Mouse (Mus musculus) right cerebral cortex, postnatal 25 days (tissue): ENCODE data around the gene Fap.

Experiments used
- DNase-seq: peaks from one replicate; pipeline ENCODE4 v3.0.0; 2022

The Fap gene

DNA sequence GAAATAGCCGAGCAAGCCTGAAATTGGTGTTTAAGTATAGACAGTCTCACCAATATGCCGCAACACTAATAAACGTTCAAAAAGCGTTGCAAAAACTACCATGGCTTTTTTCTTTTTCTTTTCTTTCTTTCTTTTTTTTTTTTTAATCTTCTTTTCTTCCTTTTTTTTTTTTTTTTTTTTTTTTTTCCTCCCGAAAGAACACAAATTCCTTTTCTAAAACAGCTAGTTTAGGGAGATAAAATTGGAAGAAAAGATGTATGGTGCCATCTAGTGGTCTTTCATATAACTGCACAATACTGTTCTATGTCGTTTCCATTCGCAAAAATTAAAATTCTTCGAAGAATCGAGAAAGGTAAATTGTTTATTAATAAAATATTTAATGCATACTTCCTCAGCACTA lies 115.8 kb downstream of the Fap start:
- no peak for DNase-seq

DNA sequence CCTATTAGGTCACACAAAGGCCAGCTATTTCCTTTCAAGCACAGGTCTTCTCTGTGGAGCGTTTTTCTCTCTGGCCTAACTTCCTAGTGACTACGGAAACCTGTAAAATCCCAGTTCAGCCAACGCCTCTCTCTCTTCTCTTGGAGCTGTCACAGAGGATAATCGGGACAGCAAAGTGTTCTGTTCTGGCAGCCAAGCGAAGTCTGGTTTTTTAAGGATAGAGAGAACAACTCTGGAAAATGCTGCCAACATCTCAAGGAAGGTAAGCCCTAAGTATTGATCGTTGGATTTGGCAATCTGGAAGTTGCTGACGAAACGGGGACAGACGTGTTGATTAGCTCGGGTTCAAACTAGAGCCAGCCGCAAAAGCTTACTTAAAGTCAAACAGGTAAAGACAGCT lies 118.9 kb downstream of the Fap start:
- no peak for DNase-seq

DNA sequence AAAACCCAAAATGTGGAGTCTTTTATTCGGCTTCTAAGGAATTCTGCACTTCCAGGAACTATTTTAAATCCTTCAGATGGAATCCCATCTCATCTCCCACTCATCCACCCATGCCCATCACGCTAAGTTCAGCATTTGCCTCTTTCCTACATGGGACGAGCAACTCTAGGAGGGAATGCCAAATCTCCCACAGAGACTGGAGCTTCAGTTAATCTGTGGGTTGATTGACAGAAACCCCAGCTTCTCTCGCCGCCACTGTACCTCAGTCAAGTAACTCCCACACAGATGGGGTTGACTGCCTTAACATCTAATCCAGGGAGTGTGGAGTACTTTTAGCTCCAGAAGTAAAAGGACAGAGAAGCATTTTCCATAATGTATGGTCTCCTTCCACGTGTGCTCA lies 119.8 kb downstream of the Fap start:
- no peak for DNase-seq
